16 mouse cellular contexts compared by ENCODE assay signal in genomic region chr3:136996381-136996895, GRCm38 (mm10).
"Had no signal": no experiment of that assay in that cellular context is flagged by ENCODE, and none has a peak within 500 bp of the region (broad histone marks: within the 10 kb centered on the region; RNA-seq: fewer than 3 reads in every experiment).

No protein-coding gene starts in this region.

- H3K27ac ChIP-seq: liver, embryonic 13.5 days; midbrain, embryonic 12.5 days; midbrain, embryonic 15.5 days; neural tube, embryonic 12.5 days; neural tube, embryonic 15.5 days had no signal

- H3K4me1 ChIP-seq: liver, embryonic 13.5 days; midbrain, embryonic 12.5 days; midbrain, embryonic 15.5 days; neural tube, embryonic 12.5 days; neural tube, embryonic 15.5 days had no signal

- H3K4me3 ChIP-seq: liver, embryonic 13.5 days; midbrain, embryonic 12.5 days; midbrain, embryonic 15.5 days; neural tube, embryonic 12.5 days; neural tube, embryonic 15.5 days had no signal

- DNase-seq: kidney, adult 18-20 months; kidney, adult 9 months; kidney, postnatal 14 days; liver, embryonic 13.5 days; lung, adult 2 months; lung, postnatal 14 days; lung, postnatal 4 days; right cerebral cortex, adult 18-20 months; thymus, adult 18-20 months; thymus, postnatal 36 days had no signal

- ATAC-seq: inflammation-experienced regulatory T-cells, adult 6 months; intestine, embryonic 16.5 days; midbrain, embryonic 15.5 days had no signal
